Mouse (Mus musculus): ENCODE measurements around the gene Asgr1. TPM values are rescaled to one million over a fixed set of nuclear protein-coding genes. Genes with fewer than 3 reads are reported as not detected.

Asgr1 gene
- total RNA-seq, 2 experiments from 2014 or later: 0.73 to 0.74 TPM

Small RNA genes lying within 50 kb of the gene (microRNA-seq; reads per million reads assigned to microRNA genes)
- 8,717 to 10,852 reads per million in 2 experiments for gene Mir324

Other genes with a start within 250 kb of the Asgr1 start
- not detected for gene Tmem102, start 248.5 kb upstream of the Asgr1 start, total RNA-seq (2021)
- gene Gm39566, start 238.8 kb upstream of the Asgr1 start, total RNA-seq (2021): not detected
- not detected for gene Spem2, start 235.6 kb upstream of the Asgr1 start, total RNA-seq (2021)
- under 1 TPM; 0.34 to 0.73 TPM for gene Spem1, start 231.9 kb upstream of the Asgr1 start, total RNA-seq (2021)
- 100 to 1,000 TPM; 192 to 219 TPM for gene Nlgn2, start 216.3 kb upstream of the Asgr1 start, total RNA-seq (2021)
- 100 to 1,000 TPM; 112 to 135 TPM for gene Tmem256, start 215.6 kb upstream of the Asgr1 start, total RNA-seq (2021)
- 10 to 100 TPM; 16.5 to 19.0 TPM for gene Plscr3, start 207.7 kb upstream of the Asgr1 start, total RNA-seq (2021)
- gene Tnk1, start 195.4 kb upstream of the Asgr1 start, total RNA-seq (2021): not detected
- gene Tmem95, start 176.1 kb upstream of the Asgr1 start, total RNA-seq (2021): not detected
- gene Kctd11, start 172.7 kb upstream of the Asgr1 start, total RNA-seq (2021): 1 to 10 TPM; 1.2 to 1.3 TPM
- gene Acap1, start 158.5 kb upstream of the Asgr1 start, total RNA-seq (2021): under 1 TPM; 0.12 to 0.19 TPM
- gene 2810408A11Rik, start 153.1 kb upstream of the Asgr1 start, total RNA-seq (2021): 1 to 10 TPM in 1 of 2 experiments, under 1 TPM in 1; 0.62 to 1.8 TPM
- 100 to 1,000 TPM; 108 to 109 TPM for gene Neurl4, start 153.0 kb upstream of the Asgr1 start, total RNA-seq (2021)
- 10 to 100 TPM; 26.8 to 32.6 TPM for gene Gps2, start 140.2 kb upstream of the Asgr1 start, total RNA-seq (2021)
- gene Eif5a, start 132.1 kb upstream of the Asgr1 start, total RNA-seq (2021): 100 to 1,000 TPM; 426 to 481 TPM
- gene Ybx2, start 118.3 kb upstream of the Asgr1 start, total RNA-seq (2021): 10 to 100 TPM in 1 of 2 experiments, 1 to 10 TPM in 1; 7.3 to 11.1 TPM
- gene Slc2a4, start 105.9 kb upstream of the Asgr1 start, total RNA-seq (2021): 1 to 10 TPM; 2.2 to 4.0 TPM
- not detected for gene Cldn7, start 89.3 kb upstream of the Asgr1 start, total RNA-seq (2021)
- gene Ctdnep1, start 72.9 kb upstream of the Asgr1 start, total RNA-seq (2021): 100 to 1,000 TPM; 107 to 116 TPM
- gene Elp5, start 71.6 kb upstream of the Asgr1 start, total RNA-seq (2021): 10 to 100 TPM; 77.1 to 82.2 TPM
- 100 to 1,000 TPM; 229 to 258 TPM for gene Gabarap, start 62.9 kb upstream of the Asgr1 start, total RNA-seq (2021)
- 10 to 100 TPM; 41.4 to 46.9 TPM for gene Phf23, start 58.3 kb upstream of the Asgr1 start, total RNA-seq (2021)
- 10 to 100 TPM; 31.2 to 37.8 TPM for gene Dvl2, start 53.5 kb upstream of the Asgr1 start, total RNA-seq (2021)
- gene Acadvl, start 38.7 kb upstream of the Asgr1 start, total RNA-seq (2021): 10 to 100 TPM; 56.9 to 62.4 TPM
- 100 to 1,000 TPM; 857 to 887 TPM for gene Dlg4, start 37.1 kb upstream of the Asgr1 start, total RNA-seq (2021)
- not detected for gene Asgr2, start 38.6 kb downstream of the Asgr1 start, total RNA-seq (2021)
- gene Mgl2, start 76.2 kb downstream of the Asgr1 start, total RNA-seq (2021): under 1 TPM; 0.38 to 0.49 TPM
- gene Clec10a, start 102.1 kb downstream of the Asgr1 start, total RNA-seq (2021): 1 to 10 TPM; 1.1 to 3.4 TPM
- gene Slc16a11, start 158.7 kb downstream of the Asgr1 start, total RNA-seq (2021): 10 to 100 TPM; 28.1 to 39.2 TPM
- 10 to 100 TPM in 1 of 2 experiments, 1 to 10 TPM in 1; 7.0 to 10.0 TPM for gene Slc16a13, start 167.0 kb downstream of the Asgr1 start, total RNA-seq (2021)
- gene Bcl6b, start 175.7 kb downstream of the Asgr1 start, total RNA-seq (2021): 1 to 10 TPM; 1.2 to 2.1 TPM
- 10 to 100 TPM; 50.6 to 55.6 TPM for gene 0610010K14Rik, start 183.8 kb downstream of the Asgr1 start, total RNA-seq (2021)
- gene Gm21988, start 185.7 kb downstream of the Asgr1 start, total RNA-seq (2021): 1 to 10 TPM; 3.2 to 4.5 TPM
- 100 to 1,000 TPM; 310 to 312 TPM for gene Rnasek, start 185.8 kb downstream of the Asgr1 start, total RNA-seq (2021)
- gene Alox12, start 201.3 kb downstream of the Asgr1 start, total RNA-seq (2021): under 1 TPM in 1 of 2 experiments, not detected in 1; 0.20 TPM

Measured in layer of hippocampus, postnatal 25 days (tissue).